Mouse (Mus musculus): ENCODE results near the gene Zbtb3.

- no peak for TF ChIP-seq POLR2A (IDR thresholded peaks at IDR 0.05; ENCODE audit: control insufficient read depth, low read depth, low read length)
- TF ChIP-seq CTCF (IDR thresholded peaks at IDR 0.05; ENCODE audit: control insufficient read depth, insufficient read depth, insufficient replicate concordance, low read depth, low read length), result no peak
Measured at GRCm38 (mm10) chr19:8831262-8831661, 28.9 kb downstream of the Zbtb3 start.

Measured in testis, adult 2 months (tissue).